8 mouse cellular contexts compared by ENCODE assay signal in genomic region chr7:19270509-19271237, GRCm38 (mm10). TPM values are rescaled to one million over a fixed set of nuclear protein-coding genes. Genes with fewer than 3 reads are reported as not detected.
DNase-seq lines count a peak whose midpoint lies in the region; ATAC-seq and TF ChIP-seq lines count a peak whose summit lies in the region.

No protein-coding gene starts in this region.

- peak overlapping the region; percentile 89 for H3K9ac ChIP-seq in forebrain, embryonic 14.5 days (ENCODE audit: low read length)

- H3K4me1 ChIP-seq in E14TG2a.4 (replicated peaks; ENCODE audit: low read depth, low read length): peaks cover 50% of the 10 kb centered on the region
- H3K4me1 ChIP-seq in forebrain, embryonic 14.5 days (ENCODE audit: control insufficient read depth, insufficient read depth, low read length): peaks cover 18% of the 10 kb centered on the region

- no peak for TF ChIP-seq CTCF in E14TG2a.4 (conservative IDR thresholded peaks at IDR 0.05; ENCODE audit: low read length)

- ATAC-seq in forebrain, embryonic 14.5 days: no peak
- ATAC-seq in megakaryocyte-erythroid progenitor cell, adult 5-6 weeks (replicated peaks; ENCODE audit: low FRiP score, low TSS enrichment, poor library complexity, severe bottlenecking): no peak

- no peaks in the 10 kb centered on the region for H3K9me3 ChIP-seq in E14TG2a.4 (ENCODE audit: low read length)
- no peaks in the 10 kb centered on the region for H3K9me3 ChIP-seq in forebrain, embryonic 14.5 days (replicated peaks; ENCODE audit: control insufficient read depth, low read length)

- peak overlapping the region; percentile 96 for H3K4me2 ChIP-seq in forebrain, embryonic 14.5 days (ENCODE audit: low read length)

- peaks cover 25% of the 10 kb centered on the region for H3K36me3 ChIP-seq in E14TG2a.4 (ENCODE audit: insufficient read depth, low read length)
- H3K36me3 ChIP-seq in forebrain, embryonic 14.5 days (ENCODE audit: control insufficient read depth, insufficient read depth, low read length): peaks cover 5% of the 10 kb centered on the region; the same call in 1 of the 2 replicates

- peak overlapping the region; percentile 99 for H3K4me3 ChIP-seq in E14TG2a.4 (replicated peaks; ENCODE audit: low read length)
- peak overlapping the region; percentile 94 for H3K4me3 ChIP-seq in forebrain, embryonic 14.5 days (ENCODE audit: low read depth, low read length)

- DNase-seq in cerebellum, adult 9-11 months: peak; percentile 68
- no peak for DNase-seq in cerebellum, postnatal 14 days
- DNase-seq in forebrain, embryonic 14.5 days (ENCODE audit: low spot score): no peak
- DNase-seq in kidney, postnatal 4 days: peak; percentile 41 to 43
- peak; percentile 42 for DNase-seq in neural tube, embryonic 10.5 days (ENCODE audit: extremely low spot score, low spot score)
- DNase-seq in left cerebral cortex, adult 8-10 months (ENCODE audit: low spot score in 2 of 2): no peak

- WGBS in forebrain, embryonic 14.5 days: 1% methylated on average over 16 of the region's 21 CpGs

- H3K27ac ChIP-seq in forebrain, embryonic 14.5 days (ENCODE audit: low read depth, low read length): 0 out of 2 replicates have a peak overlapping the region, but pooled peaks have one; percentile 77

- H3K27me3 ChIP-seq in E14TG2a.4 (ENCODE audit: insufficient read depth, low read length): no peaks in the 10 kb centered on the region
- no peaks in the 10 kb centered on the region for H3K27me3 ChIP-seq in forebrain, embryonic 14.5 days (replicated peaks; ENCODE audit: control insufficient read depth, insufficient read depth, low read length)

RNA-seq across cellular contexts. Expression of gene Vasp, which starts 0.9 kb away (rescaled TPM):
- polyA plus RNA-seq in forebrain, embryonic 14.5 days (2014; fragmentation: Nextera tagmentation; extraction: Ambion mirVana): 27.1 and 32.3 TPM in 2 replicates
- 19.3 and 34.8 TPM in 2 replicates for total RNA-seq in megakaryocyte-erythroid progenitor cell, adult 5-6 weeks (2014; fragmentation: Nextera tagmentation)
- total RNA-seq in megakaryocyte-erythroid progenitor cell, adult 5-6 weeks (2017): 27.9 and 53.7 TPM in 2 replicates
- 10 to 100 TPM; 13.6 to 16.9 (median 15.6) TPM for total RNA-seq in left cerebral cortex, adult 8-10 months (2022)

RNA-seq across cellular contexts. Expression of gene Ppm1n, which starts 9.2 kb away (rescaled TPM):
- 0.30 and 0.67 TPM in 2 replicates for polyA plus RNA-seq in forebrain, embryonic 14.5 days (2014; fragmentation: Nextera tagmentation; extraction: Ambion mirVana)
- total RNA-seq in megakaryocyte-erythroid progenitor cell, adult 5-6 weeks (2014; fragmentation: Nextera tagmentation): not detected in 2 replicates
- not detected in 2 replicates for total RNA-seq in megakaryocyte-erythroid progenitor cell, adult 5-6 weeks (2017)
- under 1 TPM in 1 of 4 experiments, not detected in 3; 0.68 TPM for total RNA-seq in left cerebral cortex, adult 8-10 months (2022)

RNA-seq across cellular contexts. Expression of gene Rtn2, which starts 11.8 kb away (rescaled TPM):
- polyA plus RNA-seq in forebrain, embryonic 14.5 days (2014; fragmentation: Nextera tagmentation; extraction: Ambion mirVana): 102 and 109 TPM in 2 replicates
- total RNA-seq in megakaryocyte-erythroid progenitor cell, adult 5-6 weeks (2014; fragmentation: Nextera tagmentation): not detected in 2 replicates
- not detected in 2 replicates for total RNA-seq in megakaryocyte-erythroid progenitor cell, adult 5-6 weeks (2017)
- total RNA-seq in left cerebral cortex, adult 8-10 months (2022): 100 to 1,000 TPM; 108 to 133 (median 114) TPM

RNA-seq across cellular contexts. Expression of gene Fosb, which starts 39.2 kb away (rescaled TPM):
- 0.17 TPM in 1 of 2 replicates, not detected in the other for polyA plus RNA-seq in forebrain, embryonic 14.5 days (2014; fragmentation: Nextera tagmentation; extraction: Ambion mirVana)
- total RNA-seq in megakaryocyte-erythroid progenitor cell, adult 5-6 weeks (2014; fragmentation: Nextera tagmentation): 4.2 and 4.8 TPM in 2 replicates
- 52.4 and 77.0 TPM in 2 replicates for total RNA-seq in megakaryocyte-erythroid progenitor cell, adult 5-6 weeks (2017)
- total RNA-seq in left cerebral cortex, adult 8-10 months (2022): 10 to 100 TPM; 11.1 to 15.1 (median 13.8) TPM

RNA-seq across cellular contexts. Expression of gene Opa3, which starts 42.5 kb away (rescaled TPM):
- polyA plus RNA-seq in forebrain, embryonic 14.5 days (2014; fragmentation: Nextera tagmentation; extraction: Ambion mirVana): 42.5 TPM in 2 replicates
- 22.3 and 22.6 TPM in 2 replicates for total RNA-seq in megakaryocyte-erythroid progenitor cell, adult 5-6 weeks (2014; fragmentation: Nextera tagmentation)
- 17.1 and 21.2 TPM in 2 replicates for total RNA-seq in megakaryocyte-erythroid progenitor cell, adult 5-6 weeks (2017)
- total RNA-seq in left cerebral cortex, adult 8-10 months (2022): 10 to 100 TPM; 40.2 to 46.7 (median 43.1) TPM

Comparison
In these comparisons a context has a peak if more than half of its experiments do, and no peak if none do; other contexts are left out.
1. DNase-seq: peak in cerebellum, adult 9-11 months (single experiment), kidney, postnatal 4 days (2 of 2) and neural tube, embryonic 10.5 days (single experiment); none in cerebellum, postnatal 14 days (0 of 2), forebrain, embryonic 14.5 days (single experiment) and left cerebral cortex, adult 8-10 months (0 of 2).
2. RNA of gene Rtn2, which starts 11.8 kb away (total RNA-seq): 108 to 133 TPM in left cerebral cortex, adult 8-10 months; not detected in megakaryocyte-erythroid progenitor cell, adult 5-6 weeks; every median in the first group is over 100 times any median in the second.